Mouse (Mus musculus): ENCODE measurements around the gene Fat1. TPM values are rescaled to one million over a fixed set of nuclear protein-coding genes. Genes with fewer than 3 reads are reported as not detected.
"Not testable (repeated sequence)": the region's sequence is repeated elsewhere in the genome, so short reads cannot be mapped to it uniquely, and the experiment has no call there.

The Fat1 gene
- total RNA-seq, 2 experiments from 2014 or later = 5.4 to 5.5 TPM

DNA sequence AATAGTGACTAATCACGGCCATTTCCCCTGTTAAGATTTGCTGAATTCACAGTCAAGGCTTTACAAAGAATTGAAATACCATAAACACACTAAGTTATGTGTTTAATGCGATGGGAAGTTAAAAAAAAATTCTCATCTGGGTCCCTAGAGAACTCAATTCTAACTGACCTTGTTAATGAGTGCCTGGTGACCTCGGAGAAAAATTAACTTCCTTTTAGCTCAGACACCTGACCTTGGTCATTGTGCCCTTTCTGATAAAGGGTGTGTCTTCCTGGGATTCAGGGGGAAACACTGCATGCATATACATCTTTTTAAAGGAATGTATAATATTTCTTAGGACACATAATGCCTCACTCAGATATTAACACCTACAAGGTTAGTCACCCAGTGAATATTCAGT lies 68.8 kb downstream of the Fat1 start:
- no peak for DNase-seq

DNA sequence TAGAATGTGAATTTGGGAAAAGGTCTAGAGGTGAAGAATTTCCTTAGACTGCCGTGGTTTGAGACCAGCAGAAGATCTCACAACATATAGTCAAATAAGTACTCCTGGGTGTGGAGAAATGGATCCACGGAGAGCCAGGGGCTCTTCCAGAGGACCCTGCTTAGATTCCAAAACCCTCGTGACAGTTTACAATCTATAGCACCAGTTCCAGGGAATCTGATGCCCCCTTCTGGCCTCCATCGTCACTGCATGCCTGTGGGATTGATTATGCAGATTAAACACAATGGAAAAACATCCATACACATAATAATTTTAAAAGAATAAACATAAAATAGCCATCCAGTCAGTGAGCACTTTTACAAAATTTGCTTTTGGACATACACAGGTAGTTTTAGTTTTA lies 75.4 kb downstream of the Fat1 start:
- no peak for DNase-seq

DNA sequence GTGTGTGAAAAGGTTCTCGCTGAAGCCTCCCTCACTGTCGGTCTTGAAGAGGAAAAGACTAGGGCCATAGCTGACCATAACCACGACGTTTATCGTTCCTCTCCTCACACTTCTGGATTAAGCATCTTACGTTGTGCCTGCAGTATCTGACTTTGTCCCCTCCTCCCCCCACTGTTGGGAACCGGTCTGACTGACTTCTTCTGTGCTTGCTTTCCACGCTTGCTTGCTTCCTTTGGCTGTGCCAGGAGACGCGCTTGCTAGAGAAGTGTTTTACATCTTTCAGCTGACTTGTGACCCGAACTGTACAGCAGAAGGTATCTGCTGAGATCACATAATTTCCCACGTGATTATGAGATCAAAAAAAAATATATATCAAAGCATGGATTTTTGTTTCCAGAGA lies 76.5 kb downstream of the Fat1 start:
- no peak for DNase-seq

DNA sequence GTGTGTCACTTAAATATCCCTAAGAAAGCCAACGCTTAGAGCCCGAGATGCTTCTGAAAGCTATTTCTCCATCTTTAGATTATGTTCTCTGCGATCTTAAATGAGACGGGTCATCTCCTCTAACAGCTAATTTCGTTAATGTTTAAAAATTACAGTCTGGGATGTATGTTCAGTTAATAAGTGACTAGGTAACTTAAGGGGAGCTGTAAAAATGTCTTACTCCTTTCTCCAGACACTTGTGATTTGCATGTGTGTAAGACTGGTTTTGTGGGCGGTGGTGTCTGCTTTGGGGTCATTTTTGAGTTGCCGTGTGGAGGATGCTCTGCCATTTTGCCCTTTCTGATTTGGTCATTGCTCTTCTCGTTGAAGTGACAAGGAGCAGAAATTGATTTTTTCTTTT lies 78.6 kb downstream of the Fat1 start:
- no peak for DNase-seq

DNA sequence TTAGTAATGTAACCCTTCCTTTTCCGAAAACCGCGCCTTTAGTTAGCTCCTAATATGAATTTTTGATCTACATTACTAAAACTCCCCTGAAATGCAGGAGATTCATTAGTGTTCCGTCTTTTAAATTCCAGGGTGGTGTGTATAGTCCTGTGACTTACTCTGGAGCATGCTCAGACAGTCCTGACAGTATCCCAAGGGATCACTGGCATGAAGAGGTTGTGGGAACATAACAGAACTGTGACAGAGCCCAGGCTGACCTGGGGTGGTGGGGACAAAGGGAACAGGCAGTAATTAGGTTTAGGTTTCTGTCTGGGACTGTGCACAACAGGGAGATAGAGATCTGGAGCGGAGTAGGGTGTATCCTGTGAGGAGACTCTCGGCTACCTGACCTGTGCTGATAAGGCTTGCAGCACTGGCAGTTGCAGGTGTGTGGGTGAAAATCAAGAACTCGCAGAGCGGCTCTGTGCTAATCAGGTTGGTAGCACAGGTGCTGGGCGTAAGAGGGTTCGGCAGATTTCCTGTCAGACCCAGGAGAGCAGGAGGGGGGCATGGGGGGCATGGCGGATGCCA lies 79.3 kb downstream of the Fat1 start:
- DNase-seq = no peak

DNA sequence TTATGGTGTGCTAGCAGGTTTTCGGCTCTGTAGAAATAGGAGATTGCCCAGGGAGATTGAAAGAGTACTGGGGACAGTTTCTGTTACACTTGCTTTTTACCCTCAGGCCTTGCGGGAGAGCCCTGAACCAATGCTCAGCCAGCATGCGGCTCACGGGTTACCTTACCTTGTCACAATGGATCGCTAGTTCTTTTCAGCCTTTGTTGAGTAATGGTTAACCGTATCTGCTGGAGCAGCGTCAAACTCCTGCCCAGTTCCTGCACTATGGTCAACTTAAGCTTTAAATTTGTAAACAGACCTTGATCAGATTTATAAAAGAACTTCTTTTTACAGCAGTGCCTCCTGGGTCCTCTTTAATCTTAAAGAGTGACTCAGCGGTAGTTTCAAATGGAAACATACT lies 80.6 kb downstream of the Fat1 start:
- no peak for DNase-seq

DNA sequence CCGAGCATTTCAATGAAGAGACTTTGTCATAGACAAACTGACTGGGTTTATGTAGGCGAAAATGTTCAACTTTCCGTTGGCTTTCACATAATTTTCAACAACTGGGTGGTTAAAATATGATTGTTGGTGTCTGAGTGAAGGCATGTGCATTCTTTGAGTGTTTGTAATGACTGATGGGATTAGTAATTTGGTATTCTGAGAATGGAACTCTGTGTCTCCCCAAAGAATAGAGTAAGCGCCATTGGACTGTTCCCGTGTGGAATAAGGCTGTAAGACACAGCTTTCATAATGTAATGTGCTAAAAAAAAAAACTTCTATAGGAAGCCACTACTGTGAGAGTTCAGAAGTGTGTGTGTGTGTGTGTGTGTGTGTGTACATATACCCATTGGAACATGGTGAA lies 84.0 kb downstream of the Fat1 start:
- no peak for DNase-seq

DNA sequence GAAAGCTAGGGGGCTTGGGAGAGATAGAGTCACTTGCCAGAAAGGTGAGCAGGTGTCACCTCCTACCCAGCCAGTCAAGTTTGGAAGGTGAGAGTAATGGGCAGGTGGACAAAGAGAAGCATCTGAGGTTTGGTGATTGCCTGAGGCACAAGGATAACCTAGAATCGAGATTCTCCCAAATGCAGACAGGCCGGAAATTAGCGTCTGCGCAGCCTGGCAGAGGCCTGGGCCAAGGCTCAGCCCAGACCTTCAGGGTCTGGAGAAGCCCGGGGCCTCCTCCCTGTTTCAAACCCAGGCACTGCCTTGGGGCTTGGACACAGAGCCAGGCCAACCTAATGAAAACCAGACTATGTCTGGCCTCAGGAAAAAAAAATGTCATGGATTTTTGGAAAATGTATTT lies 85.9 kb downstream of the Fat1 start:
- DNase-seq = peak; percentile 41

DNA sequence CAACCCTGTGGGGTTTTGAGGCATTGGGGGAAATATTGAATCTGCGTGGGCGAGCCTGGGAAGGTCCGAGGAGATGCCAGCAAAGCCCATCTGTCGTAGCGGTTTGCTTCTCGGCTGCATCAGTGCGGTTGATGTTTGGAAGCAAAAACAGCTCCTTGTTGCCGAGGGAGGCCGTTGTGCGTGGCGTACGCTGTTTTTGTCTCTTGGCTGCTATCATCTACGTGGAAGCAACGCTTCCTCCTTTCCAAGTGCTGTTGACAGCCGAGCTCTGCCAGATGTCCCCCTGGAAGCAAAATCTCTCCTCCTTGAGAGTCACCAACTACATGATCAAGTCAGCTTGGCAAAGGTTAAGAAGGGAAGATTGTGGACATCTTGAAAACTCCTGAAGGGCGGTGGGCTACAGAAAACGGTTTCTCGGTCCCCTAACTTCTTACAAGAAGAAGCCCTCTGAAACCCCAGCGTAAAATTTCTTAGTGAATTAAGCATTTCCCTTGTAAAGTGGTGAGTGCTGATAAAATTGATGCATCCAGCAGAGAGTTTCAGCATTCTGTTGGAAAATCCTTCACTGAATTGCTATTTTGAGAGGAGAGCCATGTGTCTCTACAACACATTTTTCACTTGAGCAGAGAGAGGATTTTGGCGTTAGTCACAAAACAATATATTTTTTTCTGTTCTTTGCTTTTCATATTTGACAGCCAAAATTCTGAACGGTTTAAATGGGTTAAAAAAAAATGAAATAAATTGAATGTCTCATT lies 86.8 kb downstream of the Fat1 start:
- no peak for DNase-seq

DNA sequence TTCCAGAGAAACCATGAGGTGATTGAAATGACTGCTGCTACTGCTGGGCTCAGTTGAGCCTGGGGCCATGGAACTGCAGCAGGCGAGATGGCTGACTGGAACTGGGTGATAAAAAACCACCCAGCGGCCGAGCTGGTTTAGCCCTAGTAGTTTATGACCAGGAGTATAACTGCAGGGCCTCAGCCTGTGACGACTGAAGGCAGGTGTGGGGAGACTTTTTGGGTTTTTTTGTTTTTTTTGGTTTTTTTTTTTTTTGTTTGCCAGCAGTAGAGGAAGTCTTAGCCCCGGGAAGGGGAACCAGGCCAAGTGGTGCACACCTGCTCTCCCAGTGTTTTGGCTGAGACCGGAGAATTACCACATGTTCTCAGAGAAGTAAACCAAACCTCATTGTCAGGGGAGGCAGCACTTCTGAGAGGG lies 92.8 kb downstream of the Fat1 start:
- DNase-seq = no peak

DNA sequence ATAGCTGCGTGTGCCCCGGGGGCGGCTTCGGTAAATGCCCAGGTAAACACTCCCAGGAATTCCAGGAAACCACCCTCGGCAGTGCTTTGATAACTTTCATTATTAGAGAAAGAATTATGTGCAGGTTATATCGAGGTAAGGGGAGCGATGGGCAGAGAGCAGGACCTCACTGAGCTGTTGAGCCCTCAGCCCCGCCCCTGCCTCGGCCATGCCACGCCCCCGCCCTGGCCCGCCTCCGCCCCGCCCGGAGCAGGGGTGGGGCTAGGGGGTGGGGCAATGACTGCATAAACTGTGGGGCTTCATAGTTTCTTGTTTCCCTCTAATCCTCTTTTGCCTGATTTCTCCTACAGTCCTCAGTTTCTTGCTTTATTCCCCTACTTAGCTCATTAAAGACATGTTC lies 103.1 kb downstream of the Fat1 start:
- no peak for DNase-seq

DNA sequence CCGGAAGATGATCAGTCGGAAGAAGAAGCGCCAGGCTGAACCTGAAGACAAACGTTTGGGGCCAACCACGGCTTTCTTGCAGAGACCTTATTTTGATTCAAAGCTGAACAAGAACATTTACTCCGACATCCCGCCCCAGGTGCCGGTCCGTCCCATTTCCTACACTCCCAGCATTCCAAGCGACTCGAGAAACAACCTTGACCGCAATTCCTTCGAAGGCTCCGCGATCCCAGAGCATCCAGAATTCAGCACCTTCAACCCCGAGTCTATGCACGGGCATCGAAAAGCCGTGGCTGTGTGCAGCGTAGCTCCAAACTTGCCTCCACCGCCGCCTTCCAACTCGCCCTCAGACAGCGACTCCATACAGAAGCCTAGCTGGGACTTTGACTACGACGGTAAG lies 108.9 kb downstream of the Fat1 start:
- DNase-seq = no peak

DNA sequence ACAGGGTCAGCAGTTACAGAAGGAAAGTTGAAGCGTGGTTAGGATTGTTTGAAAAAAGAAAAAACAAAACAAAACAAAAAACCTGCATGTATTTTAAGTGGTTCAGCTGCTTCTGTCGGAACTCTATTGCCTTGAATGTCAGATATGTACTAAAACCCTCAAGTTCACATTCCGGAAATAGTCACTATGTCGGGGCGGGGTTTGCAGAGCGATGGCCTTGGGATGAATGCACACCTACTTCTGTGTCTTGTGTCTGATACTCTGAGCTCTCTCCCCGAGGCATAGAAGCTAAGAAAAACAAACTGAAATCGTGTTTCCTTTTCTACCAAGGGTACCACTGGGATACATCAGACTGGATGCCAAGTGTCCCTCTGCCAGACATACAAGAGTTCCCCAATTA lies 115.2 kb downstream of the Fat1 start:
- no peak for DNase-seq

DNA sequence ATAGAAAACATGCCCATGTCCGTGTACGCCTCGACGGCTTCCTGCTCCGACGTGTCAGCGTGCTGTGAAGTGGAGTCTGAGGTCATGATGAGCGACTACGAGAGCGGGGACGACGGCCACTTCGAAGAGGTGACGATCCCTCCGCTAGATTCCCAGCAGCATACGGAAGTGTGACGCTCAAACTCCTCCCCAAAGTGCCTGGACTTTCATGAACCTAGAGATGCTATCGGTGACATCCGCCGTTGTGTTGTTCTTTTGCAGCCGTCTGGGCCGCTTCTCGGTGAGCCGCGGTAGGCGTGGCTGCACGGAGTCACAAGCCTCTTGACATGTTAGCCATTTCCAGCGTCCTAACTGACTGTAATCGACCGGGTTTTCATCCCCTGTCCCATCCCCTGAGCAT lies 116.0 kb downstream of the Fat1 start:
- no peak for DNase-seq

DNA sequence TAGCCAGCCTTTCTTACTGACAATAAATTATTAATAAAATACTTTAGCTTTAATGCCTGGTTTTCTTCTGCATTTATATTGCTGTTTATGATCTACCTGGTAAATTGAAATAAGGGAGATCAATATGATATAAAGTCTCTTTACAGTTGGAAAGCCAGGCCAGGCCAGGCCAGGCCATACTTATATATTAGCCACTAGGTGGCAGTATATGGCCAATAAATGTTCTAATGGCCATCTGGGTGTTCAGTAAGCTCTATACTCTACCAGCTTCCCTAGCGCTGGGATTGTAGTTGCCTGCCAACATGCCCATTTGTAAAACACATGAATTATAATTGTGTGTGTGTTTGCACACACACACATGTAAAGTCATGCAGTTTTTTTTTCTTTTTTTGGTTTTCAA lies 117.0 kb downstream of the Fat1 start:
- DNase-seq = no peak

DNA sequence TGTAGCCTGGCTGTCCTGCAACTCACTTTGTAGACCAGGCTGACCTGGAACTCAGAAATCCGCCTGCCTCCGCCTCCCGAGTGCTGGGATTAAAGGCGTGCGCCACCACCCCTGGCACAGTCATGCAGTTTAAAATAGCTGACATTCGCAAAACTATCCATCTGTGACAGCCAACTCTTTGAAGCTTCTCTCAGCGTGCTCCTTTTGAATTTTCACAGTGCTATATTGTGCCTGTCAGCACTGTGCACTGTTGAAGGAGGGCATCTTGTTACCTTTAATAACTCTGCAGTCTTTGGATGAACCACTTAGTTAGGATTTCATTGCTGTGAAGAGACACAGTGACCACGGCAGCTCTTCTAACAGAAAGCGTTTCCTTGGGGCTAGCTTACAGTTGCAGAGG lies 117.4 kb downstream of the Fat1 start:
- DNase-seq = no peak

DNA sequence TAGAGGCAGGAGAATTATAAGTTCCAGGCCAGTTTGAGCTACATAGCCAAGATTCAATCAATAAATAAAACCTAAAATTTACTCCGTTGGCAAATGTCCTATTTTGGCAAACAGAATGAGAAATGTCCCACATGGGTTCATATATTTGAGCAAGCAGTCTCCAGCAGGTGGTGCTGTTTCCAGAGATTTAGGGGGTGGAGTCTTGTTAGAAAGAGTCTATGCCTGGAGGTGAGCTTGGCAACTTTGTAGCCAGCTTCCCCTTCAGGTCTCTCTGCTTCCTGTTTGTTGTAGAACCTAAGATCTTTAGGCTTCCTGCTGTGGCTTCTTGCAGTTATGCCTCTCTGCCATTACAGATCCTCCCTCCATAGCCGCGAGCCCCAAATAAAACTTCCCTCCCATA lies 120.3 kb downstream of the Fat1 start:
- no peak for DNase-seq

DNA sequence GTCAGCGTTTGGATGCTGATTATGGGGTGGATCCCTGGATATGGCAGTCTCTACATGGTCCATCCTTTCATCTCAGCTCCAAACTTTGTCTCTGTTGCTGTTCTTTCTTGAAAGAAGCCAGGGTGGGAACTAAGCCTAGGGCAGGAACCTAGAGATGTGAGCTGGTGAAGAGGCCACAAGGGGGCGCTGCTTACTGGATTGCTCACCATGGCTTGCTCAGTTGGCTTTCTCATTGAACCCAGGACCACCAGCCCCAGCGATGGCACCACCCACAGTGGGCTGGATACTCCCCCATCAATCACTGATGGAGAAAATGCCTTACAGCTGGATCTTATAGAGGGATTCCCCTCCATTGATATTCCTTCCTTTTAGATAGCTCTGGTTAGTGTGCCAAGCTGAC lies 121.6 kb downstream of the Fat1 start:
- DNase-seq = no peak

DNA sequence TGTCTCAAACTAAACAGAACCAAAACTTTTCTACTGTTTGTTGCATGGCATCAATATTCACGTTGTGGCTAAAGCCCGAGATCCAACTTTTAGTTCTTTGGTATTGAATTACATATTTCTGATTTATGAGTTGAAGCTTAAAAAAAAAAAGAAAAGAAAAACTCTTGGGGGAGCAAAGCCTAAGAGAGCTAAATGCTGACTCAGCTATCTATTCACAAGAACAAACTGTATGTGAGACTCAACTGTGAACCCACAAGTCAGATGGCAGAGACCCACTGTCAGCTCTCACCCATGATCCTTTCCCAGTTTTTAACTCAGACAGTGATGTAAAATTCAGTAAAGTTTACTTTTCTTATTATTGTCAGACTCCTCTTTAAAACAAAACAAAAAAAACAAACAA lies 124.8 kb downstream of the Fat1 start:
- DNase-seq = no peak

DNA sequence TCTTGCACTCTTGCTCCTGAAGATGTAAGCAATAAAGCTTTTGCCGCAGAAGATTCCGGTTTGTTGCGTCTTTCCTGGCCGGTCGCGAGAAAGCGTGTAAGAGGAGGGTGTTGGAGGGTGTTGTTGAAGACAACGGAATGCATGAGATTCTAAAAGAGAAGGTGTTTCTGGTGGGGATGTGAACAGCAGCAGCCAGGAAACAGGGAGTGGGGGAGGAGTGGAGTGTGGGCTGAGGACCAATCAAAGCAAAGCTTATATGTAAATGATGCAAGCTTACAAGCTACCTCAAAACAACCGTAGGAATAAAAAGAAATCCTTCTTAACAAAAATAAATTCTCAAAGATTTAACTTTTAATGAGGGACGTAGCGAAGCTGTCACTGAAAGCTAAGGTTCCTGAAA lies 127.1 kb downstream of the Fat1 start:
- no peak for DNase-seq

DNA sequence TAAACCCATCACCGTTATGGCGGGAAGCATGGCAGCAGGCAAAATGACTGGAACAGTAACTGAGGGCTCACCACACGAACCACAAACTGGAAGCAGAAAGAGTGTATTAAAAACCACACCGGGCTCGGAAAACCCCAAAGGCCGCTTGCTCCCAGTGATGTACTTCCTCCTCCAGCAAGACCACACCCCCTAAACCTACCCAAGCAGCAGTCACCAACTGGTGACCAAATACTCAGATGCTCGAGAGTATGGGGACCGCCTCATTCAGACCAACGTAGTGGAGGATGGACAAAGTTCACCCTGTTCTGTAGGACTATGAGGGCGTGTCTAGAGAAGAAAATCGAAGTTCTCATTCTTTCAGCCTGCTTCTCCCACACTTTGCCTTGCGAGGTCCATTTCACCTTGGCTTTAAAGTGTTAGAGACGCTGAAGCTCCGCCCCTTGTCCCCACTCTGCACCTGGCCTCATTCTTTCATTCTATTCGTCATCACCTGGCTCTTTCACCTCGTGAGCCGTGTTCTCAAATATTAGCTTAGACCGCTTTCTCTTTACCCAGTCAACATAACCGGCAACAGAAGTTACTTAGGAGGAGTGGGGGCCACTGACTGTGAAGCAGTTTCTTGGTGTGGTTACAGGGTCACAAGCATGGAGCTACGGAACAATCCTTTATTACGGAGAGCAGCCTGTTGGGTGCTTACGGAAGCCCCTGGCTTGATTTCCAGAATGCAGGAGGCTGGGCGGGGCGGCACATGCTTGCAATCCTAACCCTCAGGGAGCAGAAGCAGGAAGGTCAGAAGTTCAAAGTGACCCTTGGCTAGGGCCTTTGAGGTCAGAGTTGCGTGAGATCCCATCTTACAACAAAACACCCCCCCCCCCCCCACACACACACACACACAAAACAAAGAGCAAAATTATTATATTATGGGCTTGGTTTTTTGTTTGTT lies 128.0 kb downstream of the Fat1 start:
- DNase-seq = no peak

DNA sequence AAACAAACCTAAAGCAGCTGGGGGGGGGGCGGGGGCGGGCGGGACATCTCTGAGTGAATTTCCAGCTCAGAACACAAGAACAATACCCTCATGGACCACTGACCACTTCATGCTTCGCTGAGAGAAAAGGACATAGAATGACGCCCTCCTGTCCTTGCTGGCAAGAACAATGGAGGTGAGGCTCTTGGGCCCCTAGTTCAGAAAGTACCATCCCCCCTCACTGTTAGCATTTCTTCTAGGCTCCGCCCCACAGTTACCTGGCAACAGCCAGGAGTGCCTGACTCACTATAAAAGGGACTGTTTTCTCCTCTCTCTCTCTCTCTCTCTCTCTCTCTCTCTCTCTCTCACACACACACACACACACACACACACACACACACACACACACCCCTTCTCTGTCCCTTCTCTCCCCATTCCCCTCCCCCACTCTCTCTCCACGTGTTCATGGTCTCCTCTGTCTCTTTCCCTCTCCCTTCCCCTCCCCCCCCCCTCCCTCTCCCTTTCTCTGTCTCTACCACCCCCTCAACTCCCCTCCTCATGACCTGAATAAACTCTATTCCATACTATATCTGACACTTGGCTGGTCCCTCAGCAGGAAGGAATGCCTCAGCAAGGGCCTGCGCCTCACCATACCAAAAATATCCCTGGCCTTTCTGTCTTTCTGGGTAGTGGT lies 129.1 kb downstream of the Fat1 start:
- DNase-seq = no peak

DNA sequence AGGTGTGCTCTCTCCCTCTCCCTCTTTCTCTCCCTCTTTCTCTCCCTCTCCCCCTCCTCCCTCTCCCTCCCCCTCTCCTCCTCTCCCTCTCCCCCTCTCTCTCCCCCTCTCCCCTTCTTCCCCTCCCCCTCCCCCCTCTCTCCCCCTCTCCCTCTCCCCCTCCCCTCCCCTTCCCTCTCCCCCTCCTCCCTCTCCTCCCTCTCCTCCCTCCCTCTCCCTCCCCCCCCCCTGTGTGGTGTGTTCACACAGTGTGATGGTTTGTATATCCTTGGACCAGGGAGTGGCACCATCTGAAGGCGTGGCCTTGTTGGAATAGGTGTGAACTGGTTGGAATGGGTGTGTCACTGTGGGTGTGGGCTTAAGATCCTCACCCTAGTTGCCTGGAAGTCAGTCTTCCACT lies 130.1 kb downstream of the Fat1 start:
- DNase-seq = not testable (repeated sequence)

All from gastrocnemius, postnatal 25 days (tissue).